Mouse (Mus musculus) CD4-positive helper T cell, adult 2 months (primary cell): Measurements from ENCODE around the gene Emp1.

Experiments used
- DNase-seq: peaks from one replicate; pipeline ENCODE4 v3.0.0-alpha.2; 2012; ENCODE audit warnings: low read depth, missing footprints, low spot score

Emp1 gene

GRCm38 (mm10) chr6:135407323-135407722 is 45.0 kb downstream of the Emp1 start:
- DNase-seq: no peak

- DNase-seq: no peak
These were observed 49.5 kb downstream of the Emp1 start for GRCm38 (mm10) chr6:135411712-135412319.

- no peak for DNase-seq
These were observed 50.3 kb downstream of the Emp1 start for GRCm38 (mm10) chr6:135412649-135413048.

- peak; percentile 71 for DNase-seq
These were observed 55.1 kb downstream of the Emp1 start for GRCm38 (mm10) chr6:135417459-135417858.

- DNase-seq: peak; percentile 71
These were observed 56.0 kb downstream of the Emp1 start for GRCm38 (mm10) chr6:135418223-135418824.

- DNase-seq: no peak
These were observed 65.9 kb downstream of the Emp1 start for GRCm38 (mm10) chr6:135428246-135428645.

GRCm38 (mm10) chr6:135429268-135429909 is 67.0 kb downstream of the Emp1 start:
- DNase-seq: no peak

- no peak for DNase-seq
These were observed 68.2 kb downstream of the Emp1 start for GRCm38 (mm10) chr6:135430441-135430970.
